In genomic region chr9:72703142-72703541, GRCm38 (mm10) we compare ENCODE assay signal across 26 mouse cellular contexts.
"Had no signal": no experiment of that assay in that cellular context is flagged by ENCODE, and none has a peak within 500 bp of the region (broad histone marks: within the 10 kb centered on the region; RNA-seq: fewer than 3 reads in every experiment).

No protein-coding gene starts in this region.

- ATAC-seq: hindbrain, embryonic 16.5 days; inflammation-experienced regulatory T-cells, adult 6 months; intestine, embryonic 15.5 days; intestine, postnatal 0 days had no signal

- H3K9me3 ChIP-seq: heart, embryonic 13.5 days; heart, embryonic 15.5 days; hindbrain, embryonic 12.5 days; intestine, embryonic 15.5 days; limb, embryonic 10.5 days; limb, embryonic 12.5 days; liver, embryonic 13.5 days; liver, embryonic 15.5 days had no signal

- H3K4me1 ChIP-seq: hindbrain, embryonic 12.5 days; limb, embryonic 10.5 days; limb, embryonic 12.5 days had no signal

- H3K4me2 ChIP-seq: heart, embryonic 11.5 days; heart, embryonic 13.5 days; heart, embryonic 15.5 days; hindbrain, embryonic 12.5 days; hindbrain, embryonic 14.5 days; intestine, embryonic 15.5 days; limb, embryonic 12.5 days; liver, embryonic 11.5 days; liver, embryonic 13.5 days; liver, embryonic 15.5 days had no signal

- H3K27ac ChIP-seq: heart, embryonic 13.5 days; hindbrain, embryonic 12.5 days; hindbrain, embryonic 14.5 days; intestine, embryonic 15.5 days; layer of hippocampus, adult 2 months; left cerebral cortex, adult 2 months; limb, embryonic 10.5 days; limb, embryonic 12.5 days; liver, embryonic 13.5 days; liver, embryonic 15.5 days had no signal

- DNase-seq: gastrocnemius, postnatal 14 days; gastrocnemius, postnatal 36 days; heart, adult 2 months; heart, postnatal 14 days; heart, postnatal 36 days; kidney, adult 18-20 months; kidney, adult 8-10 months; kidney, postnatal 10 days; kidney, postnatal 4 days; liver; liver, embryonic 13.5 days had no signal

- H3K27me3 ChIP-seq: heart, embryonic 13.5 days; heart, embryonic 15.5 days; hindbrain, embryonic 12.5 days; intestine, embryonic 15.5 days; limb, embryonic 12.5 days; liver, embryonic 13.5 days; liver, embryonic 15.5 days had no signal

- H3K4me3 ChIP-seq: heart, adult 2 months; heart, embryonic 13.5 days; heart, embryonic 15.5 days; hindbrain, embryonic 12.5 days; intestine, embryonic 15.5 days; layer of hippocampus, adult 2 months; left cerebral cortex, adult 2 months; limb, embryonic 10.5 days; limb, embryonic 12.5 days; liver, embryonic 13.5 days; liver, embryonic 15.5 days had no signal

- H3K9ac ChIP-seq: heart, embryonic 13.5 days; heart, embryonic 15.5 days; hindbrain, embryonic 12.5 days; hindbrain, embryonic 14.5 days; intestine, embryonic 15.5 days; limb, embryonic 12.5 days; liver, embryonic 13.5 days; liver, embryonic 15.5 days had no signal
